Mouse (Mus musculus): Measurements from ENCODE around the gene Thrb.

DNA sequence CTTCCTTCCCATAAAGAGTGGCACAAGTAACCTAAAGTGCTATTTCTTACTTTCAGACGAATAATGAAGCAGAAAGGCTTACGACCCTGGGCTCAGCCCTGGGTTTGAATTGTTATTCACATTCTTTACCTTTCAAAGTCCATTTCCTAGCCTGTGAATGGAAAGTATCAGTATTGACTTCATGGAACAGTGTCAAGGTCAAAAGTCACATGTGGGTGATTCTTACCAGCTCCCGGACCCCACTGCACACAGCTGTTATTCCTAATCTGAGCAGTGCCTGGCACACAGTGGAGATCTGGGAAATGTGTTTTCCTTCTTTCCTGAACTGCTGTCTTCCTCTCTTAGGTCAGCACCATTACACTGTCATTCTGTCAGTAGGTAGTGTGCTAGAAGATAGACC, 125.3 kb downstream of the Thrb start:
- no peak for TF ChIP-seq GATA1 (IDR thresholded peaks at IDR 0.05; ENCODE audit: borderline replicate concordance, low read length)
- no peak for TF ChIP-seq FLI1 (IDR thresholded peaks at IDR 0.05; ENCODE audit: low read length)
